Mouse (Mus musculus) lung, adult 2 months (tissue): ENCODE results near the gene Prkca. TPM values are rescaled to one million over a fixed set of nuclear protein-coding genes. Genes with fewer than 3 reads are reported as not detected.

Experiments
- DNase-seq: peaks from one replicate; pipeline ENCODE4 v3.0.0; 2022
- H3K4me1 ChIP-seq: fragments of 200-500 bp; 2 replicates; pipeline ENCODE4 v1.6.1; 2011; ENCODE audit warnings: low read length; ENCODE audit not compliant: control insufficient read depth, insufficient read depth
- H3K4me3 ChIP-seq: fragments of 200-500 bp; replicated peaks from 2 replicates; pipeline ENCODE3; 2011; ENCODE audit warnings: low read depth, mild to moderate bottlenecking, control low read depth, low read length; ENCODE audit errors: extremely low read depth
- CTCF ChIP-seq: fragments of 200-500 bp; IDR thresholded peaks from 2 replicates; pipeline ENCODE4 v1.5.1; 2011; ENCODE audit warnings: mild to moderate bottlenecking, low read length, control low read depth; ENCODE audit not compliant: insufficient read depth
- POLR2A ChIP-seq: fragments of 200-500 bp; IDR thresholded peaks from 2 replicates; pipeline ENCODE4 v1.6.1; 2011; ENCODE audit warnings: low read depth, mild to moderate bottlenecking, control low read depth, low read length, borderline replicate concordance; ENCODE audit errors: extremely low read depth
- WGBS: fragments of 180-500 bp; shearing (Covaris S2); methylation state at CpG from one replicate; pipeline ENCODE4 v1.1.7; 2018; 5-methylcytosine and 5-hydroxymethylcytosine counted together
- polyA plus RNA-seq: library from polyadenylated mRNA; depleted of rRNA; stranded (reverse); fragments of >200 nt; gene quantifications from 2 replicates; pipeline ENCODE4 v1.2.3, GENCODE M21; 2012

The Prkca gene
- polyA plus RNA-seq, 1 experiment: 13.5 TPM

DNA sequence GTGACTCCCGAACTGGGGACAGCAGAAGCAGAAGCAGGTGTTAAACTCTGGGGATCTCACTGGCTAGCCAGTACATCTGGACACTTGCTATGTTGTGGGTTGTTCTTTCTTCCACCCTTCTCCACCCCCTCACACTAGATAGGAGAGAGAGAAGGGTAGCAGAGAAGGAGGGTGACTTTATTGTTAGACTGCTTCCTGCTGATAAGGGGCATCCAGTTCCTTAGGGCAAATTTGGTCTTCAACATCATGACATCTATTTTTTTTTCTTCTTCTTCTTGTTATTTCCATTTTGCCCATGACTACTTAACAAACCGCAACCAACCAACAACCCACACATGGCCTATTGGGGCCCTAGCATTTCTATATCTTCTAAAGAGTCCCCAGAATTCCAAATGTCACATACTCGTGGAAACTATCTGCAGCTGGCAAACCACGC is 97.4 kb downstream of the Prkca start:
- TF ChIP-seq CTCF (no peak), POLR2A (no peak)
- peaks cover 2% of the 10 kb centered on the region; the same call in 1 of the 2 replicates for H3K4me1 ChIP-seq
- WGBS: 66% methylated on average over 4 of the region's 4 CpGs
- no peak overlapping the region for H3K4me3 ChIP-seq
- no peak for DNase-seq

DNA sequence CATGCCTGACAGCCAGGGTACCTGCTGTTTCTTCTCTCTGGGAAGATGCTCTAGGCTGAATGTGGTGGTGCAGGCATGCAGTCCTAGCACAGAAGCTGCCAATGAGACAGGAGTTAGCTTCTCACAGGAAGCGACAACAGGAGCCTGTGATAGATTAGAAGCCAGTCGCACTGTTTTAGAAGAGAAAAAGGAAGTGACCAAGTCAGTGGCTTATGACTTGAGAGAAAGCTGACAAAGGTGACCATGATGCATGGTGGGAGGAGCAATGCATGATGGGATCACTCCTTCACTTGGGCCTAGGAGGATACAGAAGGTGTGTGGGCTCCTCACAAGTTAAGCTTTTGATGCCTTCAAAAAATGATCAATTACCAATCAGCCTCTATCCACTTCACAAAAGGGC is 99.5 kb downstream of the Prkca start:
- WGBS: 58% methylated on average over 2 of the region's 2 CpGs
- no peak for TF ChIP-seq CTCF
- no peak for TF ChIP-seq POLR2A
- Histone ChIP-seq H3K4me1 (no peaks in the 10 kb centered on the region; the same call in 1 of the 2 replicates), H3K4me3 (no peak overlapping the region)
- no peak for DNase-seq

DNA sequence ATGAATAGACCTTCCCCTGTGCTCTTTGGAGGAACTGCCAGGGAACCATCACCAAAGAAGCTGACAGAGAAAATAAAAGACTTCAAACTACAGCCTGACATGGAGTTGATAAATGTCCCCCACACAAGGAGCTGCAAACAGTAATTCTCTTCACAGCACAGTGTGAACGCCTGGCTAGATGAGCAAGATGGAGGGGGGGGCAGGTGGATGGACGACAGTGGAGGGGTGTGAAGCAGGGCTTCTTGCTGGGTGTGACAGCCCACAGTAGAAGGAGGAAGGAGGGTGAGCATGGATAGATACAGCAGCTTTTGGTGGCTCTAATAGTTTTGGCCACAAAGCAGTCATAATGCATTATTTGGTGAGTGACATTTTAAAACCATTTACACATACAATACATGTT is 100.1 kb downstream of the Prkca start:
- TF ChIP-seq POLR2A: no peak
- TF ChIP-seq CTCF: no peak
- H3K4me3 ChIP-seq: no peak overlapping the region
- WGBS: 56% methylated on average over 2 of the region's 2 CpGs
- no peak for DNase-seq
- no peaks in the 10 kb centered on the region; the same call in 1 of the 2 replicates for H3K4me1 ChIP-seq

DNA sequence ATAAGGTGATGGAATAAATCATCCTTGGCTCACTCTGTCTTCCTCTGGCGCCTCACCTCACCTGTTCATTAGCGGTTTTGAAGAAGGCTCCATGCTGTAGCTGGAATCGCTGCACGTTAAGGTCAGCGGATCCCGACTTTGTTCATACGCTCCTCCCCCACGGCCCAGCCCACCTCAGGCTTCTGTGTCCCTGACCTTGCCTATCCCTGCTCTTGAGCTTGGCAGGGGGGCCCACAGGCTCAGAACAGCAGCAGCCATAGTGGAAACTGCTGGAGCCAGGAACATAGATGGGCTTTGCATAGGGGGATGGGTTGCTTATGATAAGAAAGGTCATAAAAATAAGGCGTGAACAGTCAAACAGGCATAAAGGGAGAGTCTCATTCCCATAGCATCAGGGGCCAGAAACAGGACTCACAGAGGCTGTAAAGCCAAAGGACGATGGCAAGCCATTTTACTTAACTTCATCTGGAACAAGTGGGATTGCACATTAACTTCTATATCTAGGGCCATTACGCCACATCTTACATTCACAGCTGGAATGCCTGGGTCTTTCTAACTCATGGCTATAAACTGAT is 102.7 kb downstream of the Prkca start:
- no peak overlapping the region for H3K4me3 ChIP-seq
- no peaks in the 10 kb centered on the region; the same call in 1 of the 2 replicates for H3K4me1 ChIP-seq
- no peak for DNase-seq
- TF ChIP-seq CTCF (no peak), POLR2A (no peak)
- 80% methylated on average over 11 of the region's 11 CpGs for WGBS

DNA sequence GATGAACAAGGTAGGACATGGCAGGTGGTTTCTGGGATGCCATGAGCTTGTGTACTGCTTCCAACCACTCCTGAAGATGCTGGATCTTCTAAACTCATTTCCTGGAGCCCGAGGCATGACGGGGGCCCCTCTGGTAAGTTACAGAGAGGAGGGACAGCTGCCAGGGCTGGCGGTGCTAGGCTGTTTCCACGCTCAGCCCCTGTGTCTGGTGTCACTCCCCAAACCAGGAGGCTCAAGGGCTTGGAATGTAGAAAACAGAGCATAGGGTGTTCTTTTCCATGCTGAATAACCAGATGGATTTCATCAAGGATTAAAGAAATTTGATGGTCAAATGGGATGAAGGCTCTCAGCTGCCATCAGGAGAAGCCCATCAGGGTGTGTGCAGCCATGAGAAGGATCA is 104.6 kb downstream of the Prkca start:
- WGBS: 71% methylated on average over 4 of the region's 4 CpGs
- H3K4me3 ChIP-seq: no peak overlapping the region
- DNase-seq: no peak
- no peaks in the 10 kb centered on the region for H3K4me1 ChIP-seq
- no peak for TF ChIP-seq CTCF
- no peak for TF ChIP-seq POLR2A

DNA sequence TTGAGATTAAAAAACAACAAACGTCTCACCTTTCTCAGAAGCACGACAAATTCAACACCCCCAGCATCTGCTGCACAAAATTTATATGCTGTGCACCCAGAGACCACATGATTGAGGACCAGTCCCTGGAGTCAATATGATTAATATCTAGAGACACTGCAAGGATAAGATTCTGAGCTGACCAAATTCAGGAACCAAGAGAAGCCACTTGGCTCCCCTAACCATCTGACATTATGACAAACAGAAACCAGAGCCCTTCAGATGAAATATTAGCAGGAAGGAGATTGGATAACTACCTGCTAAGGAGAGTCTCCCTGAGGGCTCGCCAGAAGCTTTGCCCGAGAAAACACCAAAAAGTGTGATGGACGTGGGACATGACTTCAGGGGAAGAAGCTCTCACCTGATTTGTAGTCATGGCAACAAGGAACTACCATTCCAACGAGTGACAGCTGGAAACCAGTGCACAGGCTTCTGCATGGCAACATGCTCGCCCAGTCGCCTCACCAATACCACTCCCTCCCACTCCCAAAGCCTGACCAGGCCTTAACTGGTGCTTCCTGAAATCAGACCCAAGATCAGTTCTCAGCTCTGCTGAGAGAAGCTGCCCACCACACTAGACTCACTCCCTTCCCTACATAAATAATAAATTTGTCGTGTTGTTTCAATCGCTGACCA is 106.8 kb downstream of the Prkca start:
- Histone ChIP-seq H3K4me3 (no peak overlapping the region), H3K4me1 (no peaks in the 10 kb centered on the region)
- 67% methylated on average over 10 of the region's 10 CpGs for WGBS
- TF ChIP-seq CTCF (no peak), POLR2A (no peak)
- no peak for DNase-seq

DNA sequence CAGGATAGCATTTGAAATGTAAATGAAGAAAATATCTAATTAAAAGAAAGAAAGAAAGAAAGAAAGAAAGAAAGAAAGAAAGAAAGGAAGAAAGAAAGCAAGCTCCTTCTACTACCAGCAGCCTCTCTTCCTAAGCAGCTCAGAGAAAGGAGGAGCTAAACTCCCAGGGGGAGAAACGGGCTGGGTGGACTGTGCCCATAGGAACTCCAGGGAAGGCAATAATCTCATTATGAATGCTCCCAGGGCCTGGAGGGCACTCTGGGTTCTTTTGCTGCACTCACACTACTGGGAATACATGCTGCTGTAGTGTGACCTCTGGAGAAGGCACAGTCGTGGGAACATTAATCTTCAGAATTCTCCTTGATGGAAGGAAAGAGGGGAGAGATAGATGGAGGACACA is 107.5 kb downstream of the Prkca start:
- Histone ChIP-seq H3K4me3 (no peak overlapping the region), H3K4me1 (no peaks in the 10 kb centered on the region)
- TF ChIP-seq CTCF (no peak), POLR2A (no peak)
- WGBS: 45% methylated on average over 2 of the region's 2 CpGs
- DNase-seq: no peak

DNA sequence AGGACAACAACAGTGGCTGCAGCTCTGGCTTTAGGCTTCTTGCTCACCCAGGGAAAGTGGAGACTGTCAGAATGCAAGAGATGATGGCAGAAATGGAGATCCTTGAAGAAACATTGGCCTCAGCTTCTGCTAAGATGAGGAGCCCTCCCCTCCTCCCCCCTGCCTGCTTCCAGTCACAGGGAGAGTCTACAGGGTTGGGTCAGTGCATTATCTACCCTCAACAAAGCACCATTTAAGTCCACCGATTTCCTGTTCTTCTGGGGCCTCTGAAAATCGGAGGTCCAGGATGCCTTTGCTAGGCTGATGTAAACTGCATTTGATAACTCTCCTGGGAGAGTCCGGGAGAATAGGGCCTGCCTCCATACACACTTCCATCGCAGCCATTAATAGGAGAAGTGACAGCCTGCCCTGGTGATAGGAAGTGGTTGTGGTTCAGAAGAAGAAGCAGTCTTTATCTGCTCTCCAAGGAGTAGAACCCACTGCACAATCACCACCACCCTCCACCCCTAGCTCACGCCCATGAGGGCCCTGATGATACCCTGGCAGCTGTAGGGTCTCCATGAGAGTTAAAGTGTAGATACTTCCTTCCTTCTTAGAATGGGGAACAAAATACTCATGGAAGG is 108.5 kb downstream of the Prkca start:
- H3K4me1 ChIP-seq: no peaks in the 10 kb centered on the region
- no peak for TF ChIP-seq POLR2A
- no peak for TF ChIP-seq CTCF
- 47% methylated on average over 5 of the region's 5 CpGs for WGBS
- no peak overlapping the region for H3K4me3 ChIP-seq
- no peak for DNase-seq

DNA sequence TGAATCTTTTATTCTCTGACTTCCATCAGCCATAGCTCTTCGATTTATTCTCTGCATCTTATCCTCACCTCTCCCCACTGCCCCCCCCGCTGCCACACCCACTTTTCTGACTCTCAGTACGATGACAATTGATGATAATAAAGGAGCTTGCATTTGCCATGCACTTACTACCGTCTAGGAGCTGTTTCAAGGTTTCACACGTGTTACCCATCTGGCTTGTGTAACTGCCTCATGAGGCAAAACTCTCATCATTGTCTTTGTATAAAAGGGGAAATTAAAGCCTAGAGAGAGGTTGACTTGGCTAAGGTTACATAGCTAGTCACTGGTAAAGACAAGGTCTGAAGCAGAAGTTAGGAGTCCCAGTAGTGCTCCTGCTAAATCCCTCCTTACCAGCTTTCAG is 110.7 kb downstream of the Prkca start:
- no peak for DNase-seq
- 72% methylated on average over 5 of the region's 5 CpGs for WGBS
- TF ChIP-seq CTCF: no peak
- TF ChIP-seq POLR2A: no peak
- Histone ChIP-seq H3K4me3 (no peak overlapping the region), H3K4me1 (no peaks in the 10 kb centered on the region)

DNA sequence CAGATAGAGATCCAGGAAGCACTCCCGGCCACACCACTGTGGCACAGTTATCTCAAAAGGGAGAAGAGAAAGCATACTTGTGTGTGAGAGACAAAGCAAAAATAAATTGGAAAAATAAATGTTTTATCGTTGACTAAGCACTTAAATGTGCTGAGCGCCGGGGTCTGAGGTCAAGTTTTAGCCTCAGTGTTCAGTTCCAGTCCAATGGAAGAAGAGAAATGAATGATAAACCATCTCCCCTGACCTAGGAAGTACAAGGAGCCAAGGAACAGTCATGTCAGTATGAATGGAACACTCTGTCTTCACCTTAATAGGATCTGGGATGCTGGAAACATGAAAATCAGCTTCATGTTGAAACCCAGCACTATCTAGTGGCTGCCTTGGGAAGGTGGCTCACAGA is 113.6 kb downstream of the Prkca start:
- TF ChIP-seq POLR2A (no peak), CTCF (no peak)
- no peak for DNase-seq
- H3K4me1 ChIP-seq: no peaks in the 10 kb centered on the region
- 76% methylated on average over 4 of the region's 4 CpGs for WGBS
- H3K4me3 ChIP-seq: no peak overlapping the region
